Mouse (Mus musculus) embryo, embryonic 10 days (tissue): ENCODE results near the gene Max.

Experiments
- DNase-seq: peaks from one replicate; pipeline ENCODE4 v3.0.0-alpha.2; 2015; ENCODE audit warnings: low spot score

Max gene

GRCm38 (mm10) chr12:76957688-76958087 is 4.3 kb downstream of the Max start:
- no peak for DNase-seq

GRCm38 (mm10) chr12:76954698-76955423 is 7.1 kb downstream of the Max start:
- no peak for DNase-seq

GRCm38 (mm10) chr12:76953750-76954363 is 8.1 kb downstream of the Max start:
- DNase-seq: no peak

- DNase-seq: no peak
Measured at GRCm38 (mm10) chr12:76950330-76950729, 11.7 kb downstream of the Max start.

- DNase-seq: no peak
Measured at GRCm38 (mm10) chr12:76948781-76949180, 13.2 kb downstream of the Max start.

GRCm38 (mm10) chr12:76948185-76948584 is 13.8 kb downstream of the Max start:
- DNase-seq: no peak

GRCm38 (mm10) chr12:76947487-76947886 is 14.5 kb downstream of the Max start:
- no peak for DNase-seq

- DNase-seq: no peak
Measured at GRCm38 (mm10) chr12:76943466-76943865, 18.5 kb downstream of the Max start.

GRCm38 (mm10) chr12:76943046-76943445 is 19.0 kb downstream of the Max start:
- DNase-seq: no peak

- no peak for DNase-seq
Measured at GRCm38 (mm10) chr12:76942476-76942875, 19.5 kb downstream of the Max start.

GRCm38 (mm10) chr12:76941524-76941923 is 20.5 kb downstream of the Max start:
- no peak for DNase-seq

GRCm38 (mm10) chr12:76938013-76938412 is 24.0 kb downstream of the Max start:
- no peak for DNase-seq

- DNase-seq: no peak
Measured at GRCm38 (mm10) chr12:76936211-76936610, 25.8 kb downstream of the Max start.

- DNase-seq: no peak
Measured at GRCm38 (mm10) chr12:76934438-76934837, 27.6 kb downstream of the Max start.

- DNase-seq: no peak
Measured at GRCm38 (mm10) chr12:76932688-76933060, 29.3 kb downstream of the Max start.

GRCm38 (mm10) chr12:76931739-76932687 is 30.0 kb downstream of the Max start:
- no peak for DNase-seq

GRCm38 (mm10) chr12:76930177-76930576 is 31.8 kb downstream of the Max start:
- DNase-seq: no peak

- DNase-seq: no peak
Measured at GRCm38 (mm10) chr12:76927539-76927938, 34.5 kb downstream of the Max start.

- no peak for DNase-seq
Measured at GRCm38 (mm10) chr12:76927012-76927411, 35.0 kb downstream of the Max start.

GRCm38 (mm10) chr12:76926338-76926945 is 35.6 kb downstream of the Max start:
- no peak for DNase-seq

GRCm38 (mm10) chr12:76924904-76925604 is 36.9 kb downstream of the Max start:
- DNase-seq: no peak

GRCm38 (mm10) chr12:76923118-76923517 is 38.9 kb downstream of the Max start:
- no peak for DNase-seq
